Mouse (Mus musculus): Measurements from ENCODE around the gene Gpr179. TPM values are rescaled to one million over a fixed set of nuclear protein-coding genes. Genes with fewer than 3 reads are reported as not detected.
"Not testable (repeated sequence)": the region's sequence is repeated elsewhere in the genome, so short reads cannot be mapped to it uniquely, and the experiment has no call there.

Gene Gpr179
- total RNA-seq, 2 experiments from 2014 or later = 0.03 TPM; not detected in 1

GRCm38 (mm10) chr11:97355247-97355646 lies 3.4 kb upstream of the Gpr179 start:
- DNase-seq = no peak

DNA sequence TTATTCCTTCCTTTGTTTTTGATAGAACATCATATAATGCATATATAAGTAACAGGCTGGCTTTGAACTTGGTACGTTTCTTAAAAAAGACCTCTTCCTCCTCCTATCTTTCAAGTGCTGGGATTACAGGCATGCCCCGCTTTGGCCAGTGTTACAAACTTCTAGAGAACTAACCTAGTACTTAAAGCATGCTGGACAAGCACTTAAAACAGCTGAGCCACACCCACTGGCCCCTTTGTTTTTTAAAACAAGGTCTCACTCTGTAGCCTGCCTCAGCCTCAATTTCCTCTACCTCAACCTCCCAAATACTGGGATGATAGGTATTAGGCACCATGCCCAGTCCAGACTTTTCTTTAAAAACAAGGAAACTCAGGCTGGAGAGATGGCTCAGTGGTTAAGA lies 2.8 kb upstream of the Gpr179 start:
- no peak for DNase-seq

DNA sequence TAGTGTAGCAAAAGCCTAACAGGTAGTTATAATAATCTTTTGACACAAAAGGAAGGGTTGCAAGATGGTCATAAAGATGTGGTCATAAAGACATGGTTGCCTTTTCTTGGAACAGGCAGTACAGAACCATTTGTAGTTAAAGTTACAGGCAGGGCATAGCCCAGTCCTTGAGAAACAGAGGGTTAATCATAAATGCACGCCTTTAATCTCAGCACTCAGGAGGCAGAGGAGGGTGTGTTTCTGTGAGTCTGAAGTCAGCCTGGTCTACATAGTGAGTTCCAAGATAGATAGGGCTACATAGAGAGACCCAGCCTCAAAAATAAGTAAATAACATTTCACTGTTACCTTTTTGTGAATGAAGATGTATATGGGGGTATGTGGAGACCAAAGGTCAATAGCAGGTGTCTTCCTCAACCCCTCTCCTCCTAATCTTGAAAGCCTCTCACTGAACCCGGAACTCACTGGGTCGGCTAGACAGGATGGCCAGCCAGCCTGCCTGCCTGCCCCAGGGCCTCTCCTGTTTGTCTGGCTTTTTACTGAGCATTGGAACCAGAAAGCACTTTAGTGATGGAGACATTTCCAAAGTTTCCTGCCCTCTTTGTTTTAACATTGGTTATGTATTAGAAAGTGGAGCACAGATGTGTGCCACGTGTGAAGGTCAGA lies 1.2 kb upstream of the Gpr179 start:
- DNase-seq = no peak

GRCm38 (mm10) chr11:97350035-97350434 lies 1.8 kb downstream of the Gpr179 start:
- no peak for DNase-seq

- no peak for DNase-seq
Observed at GRCm38 (mm10) chr11:97347291-97347690, 4.6 kb downstream of the Gpr179 start.

- peak; percentile 27 for DNase-seq
Observed at GRCm38 (mm10) chr11:97346383-97346782, 5.5 kb downstream of the Gpr179 start.

DNA sequence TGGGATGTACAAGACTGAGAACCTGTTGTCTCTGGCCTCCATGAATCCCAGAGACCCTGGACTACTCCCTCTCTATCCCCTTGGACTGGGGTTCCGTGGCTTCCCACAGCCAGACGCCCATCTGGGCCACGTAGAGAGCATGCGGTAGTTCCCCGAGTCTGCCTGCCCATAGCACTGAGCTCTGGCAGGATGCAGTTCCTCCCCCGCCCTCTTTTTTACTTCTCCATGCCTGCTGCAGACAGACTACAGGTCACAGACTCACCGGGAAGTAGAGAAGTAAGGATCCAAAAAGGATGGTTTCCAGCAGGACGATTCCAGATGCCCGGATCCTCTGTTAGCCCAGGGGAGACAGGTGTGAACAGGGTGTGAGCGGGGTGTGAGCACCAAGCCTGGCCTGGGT lies 6.4 kb downstream of the Gpr179 start:
- no peak for DNase-seq

DNA sequence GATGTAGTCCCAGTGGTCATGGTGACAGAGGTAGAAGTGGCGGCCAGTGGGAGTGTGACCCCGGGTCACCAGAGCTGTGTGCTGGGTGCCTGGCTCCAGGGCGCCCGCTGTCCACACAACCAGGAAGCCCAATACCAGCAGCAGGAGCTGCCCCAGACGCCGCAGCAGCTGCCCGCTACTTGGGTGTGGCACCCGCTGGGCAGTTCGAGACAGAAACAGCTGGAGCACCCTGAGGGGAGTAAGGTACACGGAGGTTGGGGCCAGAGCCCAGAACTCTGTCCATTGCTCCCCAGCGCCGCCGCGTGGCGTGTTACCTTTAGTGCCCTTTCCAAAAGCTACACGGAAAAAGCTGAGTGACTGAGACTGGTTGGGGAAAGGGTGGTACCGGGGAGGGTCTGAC lies 8.3 kb downstream of the Gpr179 start:
- peak; percentile 29 for DNase-seq

- DNase-seq = no peak
Observed at GRCm38 (mm10) chr11:97343175-97343574, 8.7 kb downstream of the Gpr179 start.

DNA sequence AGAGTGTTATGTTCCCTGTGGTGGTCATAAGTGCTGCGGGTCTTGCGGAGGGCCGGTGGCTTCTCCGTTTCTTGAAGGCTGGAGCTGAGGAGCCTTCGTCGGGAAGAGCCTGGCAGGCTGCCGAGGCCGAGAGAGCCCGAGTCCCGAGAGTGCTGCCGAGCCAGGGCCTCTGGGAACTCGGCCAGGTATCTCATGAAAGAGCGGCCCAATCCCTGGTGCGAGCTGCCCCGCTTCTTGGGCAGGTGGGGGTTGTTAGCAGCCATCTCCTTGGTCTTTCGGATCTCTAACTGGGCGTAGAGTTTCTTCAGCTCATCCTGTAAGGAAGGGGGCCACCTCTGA lies 12.9 kb downstream of the Gpr179 start:
- DNase-seq = peak; percentile 64

DNA sequence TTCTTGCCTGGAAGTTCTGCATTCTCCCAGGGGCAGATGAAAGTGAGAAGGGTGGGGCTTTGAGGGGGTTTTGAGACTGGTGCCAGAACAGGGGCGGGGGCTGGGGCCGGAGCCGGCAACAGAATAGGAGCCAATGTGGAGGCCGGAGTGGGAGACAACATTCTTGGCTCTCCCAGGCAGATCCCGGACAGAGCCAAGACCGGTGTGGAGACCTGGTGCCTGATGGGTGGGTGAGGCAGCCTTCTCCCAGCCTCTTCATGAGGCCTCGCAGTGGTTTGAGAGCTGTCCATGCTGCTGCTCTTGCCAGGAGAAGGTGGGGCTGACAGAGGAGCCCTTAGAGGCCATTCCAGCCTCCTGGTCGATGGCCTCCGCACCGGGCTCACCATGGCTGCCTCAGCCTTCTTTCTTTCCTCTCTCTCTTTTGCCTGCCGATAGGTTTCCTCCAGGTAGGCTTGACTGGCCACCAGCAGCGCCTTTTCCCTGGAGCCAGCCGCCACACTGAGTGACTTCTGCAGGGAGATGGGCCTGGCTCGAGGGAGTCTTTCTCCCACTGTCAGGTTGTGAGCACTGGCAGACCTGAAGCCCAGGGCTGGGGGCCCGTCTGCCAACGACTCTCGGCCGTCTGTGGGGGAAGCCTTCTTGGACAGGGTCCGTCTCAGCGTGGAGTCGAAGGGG lies 13.4 kb downstream of the Gpr179 start:
- DNase-seq = no peak

DNA sequence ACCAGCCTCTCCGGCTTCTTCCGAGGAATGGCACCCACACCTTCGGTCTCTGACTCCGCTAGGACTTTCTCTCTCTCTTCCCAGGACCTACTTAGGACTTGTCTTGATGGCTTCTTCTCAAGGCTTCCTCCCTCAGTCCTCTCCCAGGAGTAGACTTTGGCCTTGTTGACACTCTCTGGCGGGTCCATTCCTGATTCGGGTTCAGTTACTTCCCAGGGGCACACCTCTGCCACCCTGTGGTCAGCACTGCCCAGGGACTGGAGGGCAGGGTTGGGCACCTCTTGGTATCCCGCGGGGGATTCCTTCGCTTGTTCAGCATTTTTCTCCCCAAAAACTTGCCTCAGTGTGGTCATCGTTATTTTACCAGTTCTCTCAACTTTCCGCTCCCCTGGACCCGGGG lies 14.5 kb downstream of the Gpr179 start:
- no peak for DNase-seq

GRCm38 (mm10) chr11:97336751-97337345 lies 15.0 kb downstream of the Gpr179 start:
- no peak for DNase-seq

DNA sequence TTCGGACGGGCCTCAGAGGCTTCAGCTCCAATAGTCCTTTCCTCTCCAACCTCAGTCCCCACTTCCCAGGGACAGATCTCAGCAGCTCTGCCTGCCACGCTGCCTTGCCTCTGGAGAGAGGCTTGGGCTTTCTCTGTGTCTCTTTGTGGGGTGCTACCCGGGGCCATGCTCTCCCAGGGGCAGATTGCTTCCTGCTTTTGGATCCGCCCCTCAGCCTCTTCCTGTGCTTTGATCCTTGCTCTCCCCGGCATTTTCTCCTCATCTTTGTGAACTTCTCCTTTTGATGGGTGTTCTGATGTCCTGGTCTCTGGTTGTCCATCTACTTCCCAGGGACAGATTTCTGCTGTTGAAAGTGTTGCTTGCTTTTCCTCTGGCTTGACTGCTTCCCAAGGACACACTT lies 15.6 kb downstream of the Gpr179 start:
- no peak for DNase-seq

- DNase-seq = no peak
Observed at GRCm38 (mm10) chr11:97334400-97334799, 17.5 kb downstream of the Gpr179 start.

GRCm38 (mm10) chr11:97333896-97334295 lies 18.0 kb downstream of the Gpr179 start:
- no peak for DNase-seq

GRCm38 (mm10) chr11:97333044-97333443 lies 18.8 kb downstream of the Gpr179 start:
- no peak for DNase-seq

DNA sequence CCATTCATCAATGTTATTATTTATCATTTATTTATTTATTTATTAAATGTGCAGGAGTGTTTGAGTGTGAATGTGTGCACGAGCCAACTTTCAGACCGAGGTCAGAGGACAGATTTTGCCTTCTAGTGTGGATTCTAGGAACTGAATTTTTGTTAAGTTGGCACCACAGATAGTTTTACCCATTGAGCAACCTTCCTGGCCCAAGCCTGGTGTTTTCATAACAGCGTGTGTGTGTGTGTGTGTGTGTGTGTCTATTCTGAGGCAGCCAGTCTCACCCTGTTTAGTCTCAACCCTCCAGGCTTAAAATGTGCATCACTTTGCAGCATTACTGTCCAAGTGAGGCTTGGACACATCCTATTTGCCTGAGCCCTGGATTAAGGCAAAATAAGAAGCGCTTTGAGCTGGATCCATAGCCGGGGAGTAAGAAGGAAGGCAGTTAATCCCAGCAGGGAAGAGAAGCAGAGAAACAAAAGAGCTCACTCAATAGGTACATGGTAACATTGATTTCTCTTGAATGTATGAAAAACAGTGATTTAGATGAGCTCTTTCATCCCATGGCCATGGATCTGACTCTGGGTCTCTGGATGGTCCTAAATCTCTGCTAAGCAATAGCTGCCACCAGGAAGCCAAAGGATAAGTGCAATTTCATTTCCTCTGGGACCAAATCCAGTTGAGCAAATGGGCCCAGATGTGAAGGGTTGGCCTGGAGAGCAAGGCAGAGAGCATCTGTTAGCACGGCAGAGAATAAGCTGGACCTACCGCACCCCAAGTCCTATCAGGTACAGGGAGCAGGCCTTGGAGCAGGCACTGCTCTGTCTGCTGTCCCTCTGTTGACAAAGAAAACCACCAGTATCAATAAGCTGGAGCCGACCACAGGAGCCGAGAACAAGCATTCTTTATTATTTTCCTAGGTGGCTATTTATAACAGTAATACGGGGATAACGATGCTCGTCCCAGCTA lies 20.4 kb downstream of the Gpr179 start:
- DNase-seq = no peak

DNA sequence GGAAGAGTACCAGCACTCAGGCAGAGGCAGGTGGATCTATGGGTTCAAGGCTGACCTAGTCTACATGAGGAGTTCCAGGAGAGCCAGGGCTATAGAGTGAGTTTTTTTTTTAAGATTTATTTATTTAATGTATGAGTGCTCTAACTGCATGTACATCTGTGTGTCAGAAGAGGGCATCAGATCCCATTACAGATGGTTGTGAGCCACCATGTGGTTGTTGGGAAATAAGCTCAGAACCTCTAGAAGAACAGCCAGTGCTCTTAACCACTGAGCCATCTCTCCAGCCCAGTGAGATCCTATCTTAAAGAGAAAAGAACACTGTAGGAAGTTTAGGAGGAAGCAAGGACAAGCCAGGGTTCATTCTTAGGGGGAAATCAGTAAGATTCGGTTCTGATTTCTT lies 21.6 kb downstream of the Gpr179 start:
- no peak for DNase-seq

DNA sequence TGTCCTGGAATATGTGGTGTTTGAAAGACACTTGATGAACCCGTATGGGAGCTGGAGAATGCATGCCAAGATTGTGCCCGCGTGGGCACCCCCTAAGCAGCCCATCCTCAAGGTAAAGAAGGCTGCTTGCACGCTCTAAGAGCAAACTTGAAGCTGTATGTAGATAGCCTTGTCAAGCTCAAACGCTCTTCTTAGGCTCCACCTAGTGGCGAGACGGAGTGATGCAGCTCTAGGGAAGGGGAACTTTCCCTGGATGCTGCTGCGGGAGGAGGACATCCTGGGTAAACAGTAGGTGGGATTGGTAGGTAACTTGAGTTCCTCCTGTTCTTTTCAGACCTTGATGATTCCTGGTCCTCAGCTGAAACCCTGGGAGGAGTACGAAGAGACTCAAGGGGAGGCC lies 23.7 kb downstream of the Gpr179 start:
- DNase-seq = no peak

DNA sequence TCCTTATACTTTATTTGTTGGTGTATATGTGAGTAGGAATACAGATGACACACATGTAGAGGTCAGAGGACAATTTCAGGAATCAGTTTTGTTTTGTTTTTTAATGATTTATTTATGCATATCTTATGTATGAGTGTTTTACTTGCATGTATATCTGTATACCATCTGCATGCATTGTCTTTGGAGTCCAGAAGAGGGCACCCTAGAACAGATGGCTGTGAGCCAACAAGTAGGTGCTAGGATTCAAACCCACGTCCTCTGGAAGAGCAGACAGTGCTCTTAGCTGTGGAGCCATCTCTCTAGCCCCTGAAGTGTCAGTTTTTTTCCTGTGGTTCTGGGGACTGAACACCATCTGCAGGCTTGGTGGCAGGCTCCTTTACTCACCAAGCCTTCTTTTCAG lies 26.7 kb downstream of the Gpr179 start:
- DNase-seq = no peak

DNA sequence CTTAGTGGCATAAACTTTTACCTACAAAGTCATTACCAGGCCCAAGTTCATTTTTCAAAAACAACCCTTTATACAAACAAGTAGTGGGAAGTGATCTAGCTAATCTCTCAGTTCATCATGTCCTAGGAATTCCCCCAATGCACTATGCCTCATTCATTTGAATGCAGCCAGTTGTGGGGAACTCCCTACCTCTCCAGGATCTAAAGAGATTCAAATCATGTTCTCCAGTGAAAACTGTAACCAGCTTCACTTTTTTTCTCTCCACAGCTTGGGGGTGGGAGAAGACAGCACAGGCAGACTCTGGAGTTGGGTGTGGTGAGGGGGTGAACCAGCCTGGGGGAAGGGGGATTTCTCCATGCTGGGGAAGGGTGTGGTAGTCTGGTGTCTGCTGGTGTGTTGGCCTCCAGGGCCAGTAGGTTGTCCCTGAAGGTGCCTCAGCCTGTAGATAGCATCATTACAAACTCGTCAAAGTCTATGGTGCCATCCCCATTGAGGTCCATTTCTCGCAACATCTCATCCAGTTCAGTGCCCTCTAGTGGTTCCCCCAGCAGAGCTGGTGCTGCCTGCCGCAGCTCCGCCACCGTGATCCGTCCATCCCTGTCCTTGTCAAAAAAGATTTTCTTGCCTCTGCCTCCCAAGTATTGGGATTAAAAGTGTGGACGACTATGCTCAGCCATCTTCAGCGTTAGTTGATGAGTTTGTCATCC lies 29.8 kb downstream of the Gpr179 start:
- DNase-seq = not testable (repeated sequence)

Measured in gastrocnemius, postnatal 25 days (tissue).